Mouse (Mus musculus) ovary, postnatal 10 days (tissue): ENCODE measurements at regions not wholly inside any gene's neighbourhood (a gene's known extent, or its start where the extent isn't known, plus 50 kb on each side); places are given as distances from the start of the nearest gene placed in this dataset.
A peak's percentile ranks its signal among the peaks of the same experiment; 100 is the strongest.
"Not testable (repeated sequence)": the region's sequence is repeated elsewhere in the genome, so short reads cannot be mapped to it uniquely, and the experiment has no call there.

ENCODE experiments used
- DNase-seq: peaks from one replicate; pipeline ENCODE4 v3.0.0; 2022; ENCODE audit warnings: low spot score

GRCm38 (mm10) chr1:181262496-181262895 lies 50.7 kb upstream of the Wdr26 start:
- no peak for DNase-seq

GRCm38 (mm10) chr1:181263216-181263615 lies 51.4 kb upstream of the Wdr26 start:
- DNase-seq: no peak

GRCm38 (mm10) chr1:181270469-181270868 lies 58.7 kb upstream of the Wdr26 start:
- not testable (repeated sequence) for DNase-seq

GRCm38 (mm10) chr1:181271164-181271563 lies 59.4 kb upstream of the Wdr26 start:
- DNase-seq: no peak

GRCm38 (mm10) chr1:181271821-181272220 lies 60.0 kb upstream of the Wdr26 start:
- no peak for DNase-seq

- DNase-seq: peak; percentile 74
These were observed 61.0 kb upstream of the Wdr26 start for GRCm38 (mm10) chr1:181272622-181273296.

- no peak for DNase-seq
These were observed 61.9 kb upstream of the Wdr26 start for GRCm38 (mm10) chr1:181273540-181274204.

GRCm38 (mm10) chr1:181280826-181281225 lies 69.0 kb upstream of the Wdr26 start:
- no peak for DNase-seq

- not testable (repeated sequence) for DNase-seq
These were observed 69.4 kb upstream of the Cnih3 start for GRCm38 (mm10) chr1:181282986-181283385.

GRCm38 (mm10) chr1:181283539-181283938 lies 68.9 kb upstream of the Cnih3 start:
- DNase-seq: not testable (repeated sequence)

- DNase-seq: no peak
These were observed 67.9 kb upstream of the Cnih3 start for GRCm38 (mm10) chr1:181284301-181285197.

- no peak for DNase-seq
These were observed 66.8 kb upstream of the Cnih3 start for GRCm38 (mm10) chr1:181285600-181285999.

- no peak for DNase-seq
These were observed 66.3 kb upstream of the Cnih3 start for GRCm38 (mm10) chr1:181286146-181286545.

GRCm38 (mm10) chr1:181287166-181287565 lies 65.3 kb upstream of the Cnih3 start:
- DNase-seq: no peak

- no peak for DNase-seq
These were observed 62.9 kb upstream of the Cnih3 start for GRCm38 (mm10) chr1:181289385-181290035.

GRCm38 (mm10) chr1:181291202-181291601 lies 61.2 kb upstream of the Cnih3 start:
- DNase-seq: no peak

GRCm38 (mm10) chr1:181291966-181292365 lies 60.5 kb upstream of the Cnih3 start:
- no peak for DNase-seq

- DNase-seq: no peak
These were observed 59.2 kb upstream of the Cnih3 start for GRCm38 (mm10) chr1:181293079-181293865.

- DNase-seq: no peak
These were observed 56.8 kb upstream of the Cnih3 start for GRCm38 (mm10) chr1:181295651-181296050.

- no peak for DNase-seq
These were observed 54.4 kb upstream of the Cnih3 start for GRCm38 (mm10) chr1:181298063-181298462.

GRCm38 (mm10) chr1:181299075-181299665 lies 53.3 kb upstream of the Cnih3 start:
- DNase-seq: no peak
